Mouse (Mus musculus): Measurements from ENCODE around the gene Crlf1.

The Crlf1 gene

GRCm38 (mm10) chr8:70547762-70548161 lies 54.8 kb downstream of the Crlf1 start:
- no peak for DNase-seq (ENCODE audit: low read depth, low spot score)

GRCm38 (mm10) chr8:70549412-70550184 lies 56.6 kb downstream of the Crlf1 start:
- DNase-seq (ENCODE audit: low read depth, low spot score): no peak

GRCm38 (mm10) chr8:70551558-70552161 lies 58.7 kb downstream of the Crlf1 start:
- peak; percentile 42 for DNase-seq (ENCODE audit: low read depth, low spot score)

GRCm38 (mm10) chr8:70552836-70553235 lies 59.9 kb downstream of the Crlf1 start:
- DNase-seq (ENCODE audit: low read depth, low spot score): peak; percentile 54
